Mouse (Mus musculus) E14TG2a.4 (cell line): ENCODE measurements at regions not wholly inside any gene's neighbourhood (a gene's known extent, or its start where the extent isn't known, plus 50 kb on each side); places are given as distances from the start of the nearest gene placed in this dataset.

Source experiments
- CTCF ChIP-seq: conservative IDR thresholded peaks from 2 replicates; pipeline ENCODE4 v1.5.1; 2014; ENCODE audit warnings: low read length
- NANOG ChIP-seq: IDR thresholded peaks from 2 replicates; pipeline ENCODE4 v1.6.1; 2014; ENCODE audit warnings: borderline replicate concordance, low read length, mixed read lengths
- POU5F1 ChIP-seq: IDR thresholded peaks from 2 replicates; pipeline ENCODE4 v1.6.1; 2014; ENCODE audit warnings: low read length, borderline replicate concordance

DNA sequence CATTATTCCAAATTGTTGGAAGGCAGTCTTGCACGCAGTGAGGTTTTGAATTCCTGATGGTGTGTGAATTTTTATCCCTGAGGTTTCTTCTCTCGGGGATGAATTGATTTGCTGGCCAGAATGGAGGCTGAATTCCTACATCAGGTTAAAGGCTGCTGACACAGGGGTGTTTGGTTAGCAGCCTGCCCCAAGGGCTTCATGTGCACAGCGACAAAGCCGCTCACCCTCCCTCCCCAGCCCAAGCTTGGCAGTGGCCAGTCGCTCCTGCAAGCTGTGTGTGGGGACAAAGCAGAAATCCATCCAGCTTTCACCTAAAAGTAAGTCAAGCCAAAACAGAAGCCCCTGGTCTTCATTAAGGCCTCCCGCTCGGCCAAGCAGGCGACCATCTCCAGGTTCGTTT, 151.4 kb upstream of the Eomes start:
- TF ChIP-seq CTCF (no peak), NANOG (no peak), POU5F1 (no peak)
